Mouse (Mus musculus) stomach, postnatal 0 days (tissue): Measurements from ENCODE around the gene Nudt4.

Experiments
- CTCF ChIP-seq: IDR thresholded peaks from 2 replicates; pipeline ENCODE4 v1.5.1; 2016; ENCODE audit warnings: antibody characterized with exemption, low read depth, mild to moderate bottlenecking, moderate library complexity
- EP300 ChIP-seq: optimal IDR thresholded peaks from 2 replicates; pipeline ENCODE3; 2016; ENCODE audit warnings: antibody characterized with exemption

DNA sequence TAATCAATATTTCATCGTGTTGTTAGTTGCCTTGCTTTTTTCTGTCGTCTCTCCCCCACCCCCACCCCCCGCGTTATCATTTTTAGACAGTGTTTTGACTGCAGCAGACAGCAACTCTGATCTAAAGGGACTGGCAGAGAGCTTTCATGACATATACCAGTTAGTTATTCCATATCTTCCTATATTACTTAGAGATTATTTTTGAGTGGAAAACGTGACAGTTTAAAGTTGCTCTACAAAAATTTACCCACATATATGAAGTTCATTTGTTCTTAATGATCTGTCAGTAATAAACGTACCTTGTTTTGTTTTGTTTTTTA is 27.8 kb downstream of the Nudt4 start:
- TF ChIP-seq CTCF (no peak), EP300 (no peak)
